Mouse (Mus musculus): ENCODE data around the gene Sumo2. TPM values are rescaled to one million over a fixed set of nuclear protein-coding genes. Genes with fewer than 3 reads are reported as not detected.
A peak's percentile ranks its signal among the peaks of the same experiment; 100 is the strongest.

The Sumo2 gene
- polyA plus RNA-seq, 1 experiment, result 384 TPM

- Histone ChIP-seq H3ac (ENCODE audit: control insufficient read depth, insufficient read length, low read depth) (no peak overlapping the region), H3K79me2 (ENCODE audit: control insufficient read depth, insufficient read depth) (peaks cover 9% of the 10 kb centered on the region), H3K4me3 (ENCODE audit: insufficient read depth, poor library complexity, severe bottlenecking) (no peak overlapping the region), H3K79me3 (ENCODE audit: low read depth) (no peaks in the 10 kb centered on the region), H3K27me3 (ENCODE audit: control insufficient read depth, insufficient read depth, insufficient read length) (no peaks in the 10 kb centered on the region), H3K36me3 (ENCODE audit: control insufficient read depth, insufficient read depth) (peaks cover 19% of the 10 kb centered on the region)
- TF ChIP-seq CTCF (IDR thresholded peaks at IDR 0.05; ENCODE audit: control insufficient read depth, insufficient read depth, insufficient read length), result no peak
- no peak for TF ChIP-seq MYOD1 (IDR thresholded peaks at IDR 0.05; ENCODE audit: control insufficient read depth, insufficient read length, low read depth)
- TF ChIP-seq MAX (IDR thresholded peaks at IDR 0.05), result no peak
- TF ChIP-seq USF1 (IDR thresholded peaks at IDR 0.05; ENCODE audit: low read depth), result no peak
- TF ChIP-seq FOSL1 (IDR thresholded peaks at IDR 0.05; ENCODE audit: insufficient read depth, low read length, poor library complexity, severe bottlenecking), result no peak
- TF ChIP-seq MYOG (IDR thresholded peaks at IDR 0.05; ENCODE audit: control insufficient read depth, extremely low read depth, insufficient read length), result no peak
- TF ChIP-seq CEBPB (IDR thresholded peaks at IDR 0.05; ENCODE audit: low read depth), result no peak
These were observed 16.5 kb downstream of the Sumo2 start for GRCm38 (mm10) chr11:115519581-115519980.

GRCm38 (mm10) chr11:115518693-115519092, 17.4 kb downstream of the Sumo2 start:
- H3K79me2 ChIP-seq (ENCODE audit: control insufficient read depth, insufficient read depth), result peaks cover 7% of the 10 kb centered on the region
- H3K4me3 ChIP-seq (ENCODE audit: insufficient read depth, poor library complexity, severe bottlenecking), result no peak overlapping the region
- H3K36me3 ChIP-seq (ENCODE audit: control insufficient read depth, insufficient read depth), result peaks cover 10% of the 10 kb centered on the region
- peaks cover 4% of the 10 kb centered on the region for H3K79me3 ChIP-seq (ENCODE audit: low read depth)
- TF ChIP-seq CEBPB (IDR thresholded peaks at IDR 0.05; ENCODE audit: low read depth) (no peak), FOSL1 (IDR thresholded peaks at IDR 0.05; ENCODE audit: insufficient read depth, low read length, poor library complexity, severe bottlenecking) (no peak), MAX (IDR thresholded peaks at IDR 0.05) (no peak), CTCF (IDR thresholded peaks at IDR 0.05; ENCODE audit: control insufficient read depth, insufficient read depth, insufficient read length) (no peak), USF1 (IDR thresholded peaks at IDR 0.05; ENCODE audit: low read depth) (no peak), MYOD1 (IDR thresholded peaks at IDR 0.05; ENCODE audit: control insufficient read depth, insufficient read length, low read depth) (no peak), MYOG (IDR thresholded peaks at IDR 0.05; ENCODE audit: control insufficient read depth, extremely low read depth, insufficient read length) (no peak)
- H3K27me3 ChIP-seq (ENCODE audit: control insufficient read depth, insufficient read depth, insufficient read length), result no peaks in the 10 kb centered on the region
- no peak overlapping the region for H3ac ChIP-seq (ENCODE audit: control insufficient read depth, insufficient read length, low read depth)

- no peak overlapping the region for H3K4me3 ChIP-seq (ENCODE audit: insufficient read depth, poor library complexity, severe bottlenecking)
- H3K79me2 ChIP-seq (ENCODE audit: control insufficient read depth, insufficient read depth), result peaks cover 24% of the 10 kb centered on the region
- H3ac ChIP-seq (ENCODE audit: control insufficient read depth, insufficient read length, low read depth), result no peak overlapping the region
- peaks cover 4% of the 10 kb centered on the region for H3K36me3 ChIP-seq (ENCODE audit: control insufficient read depth, insufficient read depth)
- peaks cover 21% of the 10 kb centered on the region for H3K79me3 ChIP-seq (ENCODE audit: low read depth)
- TF ChIP-seq CTCF (IDR thresholded peaks at IDR 0.05; ENCODE audit: control insufficient read depth, insufficient read depth, insufficient read length) (no peak), MAX (IDR thresholded peaks at IDR 0.05) (no peak), FOSL1 (IDR thresholded peaks at IDR 0.05; ENCODE audit: insufficient read depth, low read length, poor library complexity, severe bottlenecking) (no peak), CEBPB (IDR thresholded peaks at IDR 0.05; ENCODE audit: low read depth) (no peak), MYOG (IDR thresholded peaks at IDR 0.05; ENCODE audit: control insufficient read depth, extremely low read depth, insufficient read length) (no peak), MYOD1 (IDR thresholded peaks at IDR 0.05; ENCODE audit: control insufficient read depth, insufficient read length, low read depth) (no peak), USF1 (IDR thresholded peaks at IDR 0.05; ENCODE audit: low read depth) (no peak)
- no peaks in the 10 kb centered on the region for H3K27me3 ChIP-seq (ENCODE audit: control insufficient read depth, insufficient read depth, insufficient read length)
These were observed 19.1 kb downstream of the Sumo2 start for GRCm38 (mm10) chr11:115516942-115517341.

GRCm38 (mm10) chr11:115515021-115515420, 21.1 kb downstream of the Sumo2 start:
- no peak for TF ChIP-seq USF1 (IDR thresholded peaks at IDR 0.05; ENCODE audit: low read depth)
- no peak for TF ChIP-seq MYOG (IDR thresholded peaks at IDR 0.05; ENCODE audit: control insufficient read depth, extremely low read depth, insufficient read length)
- no peak for TF ChIP-seq MAX (IDR thresholded peaks at IDR 0.05)
- peaks cover 41% of the 10 kb centered on the region for H3K79me3 ChIP-seq (ENCODE audit: low read depth)

GRCm38 (mm10) chr11:115514238-115514663, 21.8 kb downstream of the Sumo2 start, which contains the start of gene Jpt1:
Gene Jpt1 (minus strand): TSS chr11:115514387.
- TF ChIP-seq CEBPB (IDR thresholded peaks at IDR 0.05; ENCODE audit: low read depth) (no peak), MYOG (IDR thresholded peaks at IDR 0.05; ENCODE audit: control insufficient read depth, extremely low read depth, insufficient read length) (no peak), USF1 (IDR thresholded peaks at IDR 0.05; ENCODE audit: low read depth) (no peak), CTCF (IDR thresholded peaks at IDR 0.05; ENCODE audit: control insufficient read depth, insufficient read depth, insufficient read length) (no peak), FOSL1 (IDR thresholded peaks at IDR 0.05; ENCODE audit: insufficient read depth, low read length, poor library complexity, severe bottlenecking) (no peak), MYOD1 (IDR thresholded peaks at IDR 0.05; ENCODE audit: control insufficient read depth, insufficient read length, low read depth) (no peak), MAX (IDR thresholded peaks at IDR 0.05) (no peak)
- peaks cover 51% of the 10 kb centered on the region for H3K79me2 ChIP-seq (ENCODE audit: control insufficient read depth, insufficient read depth)
- peaks cover 48% of the 10 kb centered on the region for H3K79me3 ChIP-seq (ENCODE audit: low read depth)
- peaks cover 5% of the 10 kb centered on the region for H3K36me3 ChIP-seq (ENCODE audit: control insufficient read depth, insufficient read depth)
- peak within 1 kb of the TSS; percentile 95 for H3K4me3 ChIP-seq (ENCODE audit: insufficient read depth, poor library complexity, severe bottlenecking)
- H3K27me3 ChIP-seq (ENCODE audit: control insufficient read depth, insufficient read depth, insufficient read length), result no peaks in the 10 kb centered on the region
- peak within 1 kb of the TSS; percentile 91 for H3ac ChIP-seq (ENCODE audit: control insufficient read depth, insufficient read length, low read depth)

More at GRCm38 (mm10) chr11:115515021-115515420, 21.1 kb downstream of the Sumo2 start:
- H3K4me3 ChIP-seq (ENCODE audit: insufficient read depth, poor library complexity, severe bottlenecking), result no peak overlapping the region
- no peak overlapping the region for H3ac ChIP-seq (ENCODE audit: control insufficient read depth, insufficient read length, low read depth)
- H3K27me3 ChIP-seq (ENCODE audit: control insufficient read depth, insufficient read depth, insufficient read length), result no peaks in the 10 kb centered on the region
- peaks cover 5% of the 10 kb centered on the region for H3K36me3 ChIP-seq (ENCODE audit: control insufficient read depth, insufficient read depth)
- H3K79me2 ChIP-seq (ENCODE audit: control insufficient read depth, insufficient read depth), result peaks cover 43% of the 10 kb centered on the region
